Mouse (Mus musculus) megakaryocyte, embryonic 14.5 days (primary cell): Measurements from ENCODE around the gene Commd8. TPM values are rescaled to one million over a fixed set of nuclear protein-coding genes. Genes with fewer than 3 reads are reported as not detected.

Experiments
- H3K27me3 ChIP-seq: replicated peaks from 2 replicates; pipeline ENCODE3; 2012; ENCODE audit warnings: inconsistent platforms
- H3K36me3 ChIP-seq: replicated peaks from 2 replicates; pipeline ENCODE3; 2012; ENCODE audit warnings: low read length, inconsistent platforms, mixed read lengths
- H3K4me1 ChIP-seq: 2 replicates; pipeline ENCODE4 v1.6.1; 2012; ENCODE audit warnings: inconsistent platforms
- H3K4me3 ChIP-seq: replicated peaks from 2 replicates; pipeline ENCODE3; 2012; ENCODE audit warnings: moderate library complexity, mild to moderate bottlenecking, inconsistent platforms
- H3K9me3 ChIP-seq: 2 replicates; pipeline ENCODE4 v1.6.1; 2012; ENCODE audit warnings: inconsistent platforms
- FLI1 ChIP-seq: IDR thresholded peaks from 2 replicates; pipeline ENCODE4 v1.6.1; 2012; ENCODE audit warnings: low read length, inconsistent platforms, mixed read lengths
- GATA1 ChIP-seq: IDR thresholded peaks from 3 replicates; pipeline ENCODE4 v1.6.1; 2012; ENCODE audit warnings: mixed read lengths, low read length, inconsistent platforms, borderline replicate concordance
- polyA plus RNA-seq: library from polyadenylated mRNA; stranded (reverse); fragments of >175 nt; gene quantifications from 2 replicates; pipeline ENCODE4 v1.2.3, GENCODE M21; 2012; ENCODE audit warnings: low replicate concordance; ENCODE audit not compliant: insufficient read depth

The Commd8 gene
- polyA plus RNA-seq: 5.4 TPM in 1 of 2 replicates, not detected in the other

- H3K4me3 ChIP-seq: peak within 1 kb of the TSS; percentile 93
- no peaks in the 10 kb centered on the region for H3K9me3 ChIP-seq
- peaks cover 33% of the 10 kb centered on the region for H3K36me3 ChIP-seq
- TF ChIP-seq FLI1: no peak
- no peak for TF ChIP-seq GATA1
- H3K4me1 ChIP-seq: peaks cover 31% of the 10 kb centered on the region
- H3K27me3 ChIP-seq: no peaks in the 10 kb centered on the region
Observed at GRCm38 (mm10) chr5:72167594-72168284, at the start of gene Commd8. Gene Commd8 (minus strand): TSS chr5:72168189.

GRCm38 (mm10) chr5:72211741-72212140 is 43.8 kb upstream of the Commd8 start:
- Histone ChIP-seq H3K4me1 (peaks cover 3% of the 10 kb centered on the region; the same call in 1 of the 2 replicates), H3K27me3 (no peaks in the 10 kb centered on the region), H3K4me3 (no peak overlapping the region), H3K9me3 (no peaks in the 10 kb centered on the region), H3K36me3 (no peaks in the 10 kb centered on the region)
- TF ChIP-seq GATA1: no peak
- TF ChIP-seq FLI1: no peak

GRCm38 (mm10) chr5:72210812-72211139 is 42.8 kb upstream of the Commd8 start:
- Histone ChIP-seq H3K4me3 (no peak overlapping the region), H3K9me3 (no peaks in the 10 kb centered on the region), H3K36me3 (no peaks in the 10 kb centered on the region), H3K27me3 (no peaks in the 10 kb centered on the region), H3K4me1 (peaks cover 6% of the 10 kb centered on the region)
- no peak for TF ChIP-seq FLI1

GRCm38 (mm10) chr5:72210123-72210811 is 42.3 kb upstream of the Commd8 start:
- no peak for TF ChIP-seq GATA1
- Histone ChIP-seq H3K9me3 (no peaks in the 10 kb centered on the region), H3K36me3 (no peaks in the 10 kb centered on the region), H3K4me1 (peaks cover 6% of the 10 kb centered on the region), H3K4me3 (no peak overlapping the region), H3K27me3 (no peaks in the 10 kb centered on the region)

- no peak for TF ChIP-seq FLI1
- TF ChIP-seq GATA1: no peak
- Histone ChIP-seq H3K27me3 (no peaks in the 10 kb centered on the region), H3K9me3 (no peaks in the 10 kb centered on the region), H3K36me3 (no peaks in the 10 kb centered on the region), H3K4me1 (peaks cover 20% of the 10 kb centered on the region), H3K4me3 (no peak overlapping the region)
Observed at GRCm38 (mm10) chr5:72208515-72208914, 40.5 kb upstream of the Commd8 start.

GRCm38 (mm10) chr5:72205271-72205670 is 37.3 kb upstream of the Commd8 start:
- no peaks in the 10 kb centered on the region for H3K9me3 ChIP-seq
- H3K4me3 ChIP-seq: no peak overlapping the region
- no peak for TF ChIP-seq GATA1
- TF ChIP-seq FLI1: no peak
- H3K27me3 ChIP-seq: no peaks in the 10 kb centered on the region
- no peaks in the 10 kb centered on the region for H3K36me3 ChIP-seq
- peaks cover 35% of the 10 kb centered on the region for H3K4me1 ChIP-seq

GRCm38 (mm10) chr5:72204507-72204906 is 36.5 kb upstream of the Commd8 start:
- Histone ChIP-seq H3K4me3 (no peak overlapping the region), H3K27me3 (no peaks in the 10 kb centered on the region), H3K36me3 (no peaks in the 10 kb centered on the region), H3K4me1 (peaks cover 35% of the 10 kb centered on the region), H3K9me3 (no peaks in the 10 kb centered on the region)
- TF ChIP-seq GATA1 (no peak), FLI1 (no peak)

GRCm38 (mm10) chr5:72203734-72204073 is 35.7 kb upstream of the Commd8 start:
- no peak for TF ChIP-seq GATA1
- no peak for TF ChIP-seq FLI1
- peak overlapping the region; percentile 92 for H3K4me3 ChIP-seq
- peaks cover 35% of the 10 kb centered on the region for H3K4me1 ChIP-seq
- H3K27me3 ChIP-seq: no peaks in the 10 kb centered on the region
- H3K9me3 ChIP-seq: no peaks in the 10 kb centered on the region
- H3K36me3 ChIP-seq: no peaks in the 10 kb centered on the region

GRCm38 (mm10) chr5:72203028-72203733 is 35.2 kb upstream of the Commd8 start:
- Histone ChIP-seq H3K27me3 (no peaks in the 10 kb centered on the region), H3K36me3 (no peaks in the 10 kb centered on the region), H3K4me1 (peaks cover 35% of the 10 kb centered on the region), H3K9me3 (no peaks in the 10 kb centered on the region), H3K4me3 (peak overlapping the region; percentile 92)
- TF ChIP-seq GATA1 (no peak), FLI1 (no peak)

- Histone ChIP-seq H3K9me3 (0 out of 2 replicates have a peak, but pooled peaks cover 5% of the 10 kb centered on the region), H3K27me3 (no peaks in the 10 kb centered on the region), H3K4me1 (peaks cover 32% of the 10 kb centered on the region), H3K4me3 (peak overlapping the region; percentile 5), H3K36me3 (no peaks in the 10 kb centered on the region)
- no peak for TF ChIP-seq FLI1
- no peak for TF ChIP-seq GATA1
Observed at GRCm38 (mm10) chr5:72202016-72202415, 34.0 kb upstream of the Commd8 start.
